Mouse (Mus musculus) ES-E14 (cell line): ENCODE measurements around the gene Gmpr2.

Experiments used
- HCFC1 ChIP-seq: IDR thresholded peaks from 2 replicates; pipeline ENCODE4 v1.6.1; 2012; ENCODE audit warnings: low read length, inconsistent platforms, borderline replicate concordance; ENCODE audit not compliant: insufficient read depth
- MAFK ChIP-seq: IDR thresholded peaks from 2 replicates; pipeline ENCODE4 v1.6.1; 2014; ENCODE audit warnings: mild to moderate bottlenecking, low read depth, low read length, inconsistent platforms; ENCODE audit not compliant: insufficient read depth
- ZC3H11A ChIP-seq: IDR thresholded peaks from 2 replicates; pipeline ENCODE4 v1.6.1; 2012; ENCODE audit warnings: low read depth, mild to moderate bottlenecking, inconsistent platforms, low read length, borderline replicate concordance
- ZNF384 ChIP-seq: IDR thresholded peaks from 2 replicates; pipeline ENCODE4 v1.6.1; 2012; ENCODE audit warnings: low read depth, low read length, inconsistent platforms

DNA sequence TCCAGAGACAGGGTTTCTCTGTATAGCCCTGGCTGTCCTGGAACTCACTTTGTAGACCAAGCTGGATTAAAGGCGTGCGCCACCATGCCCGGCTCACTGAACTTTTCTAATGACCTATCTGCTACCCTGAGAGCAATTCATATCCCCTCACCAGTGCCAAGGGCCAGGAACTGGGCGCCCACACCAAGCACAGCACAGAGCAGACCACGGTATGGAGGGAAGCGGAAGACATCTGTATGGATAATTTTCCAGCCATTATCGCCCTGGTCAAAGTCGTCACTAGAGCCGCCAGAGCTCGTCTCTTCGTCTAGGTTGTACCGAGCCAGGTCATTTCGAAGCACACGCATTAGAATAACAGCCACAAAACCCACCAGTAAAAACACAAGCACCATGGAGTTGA, 30.9 kb upstream of the Gmpr2 start:
- TF ChIP-seq ZC3H11A (no peak), ZNF384 (no peak), MAFK (no peak), HCFC1 (no peak)
